Mouse (Mus musculus): ENCODE measurements at regions not wholly inside any gene's neighbourhood (a gene's known extent, or its start where the extent isn't known, plus 50 kb on each side); places are given as distances from the start of the nearest gene placed in this dataset.

DNA sequence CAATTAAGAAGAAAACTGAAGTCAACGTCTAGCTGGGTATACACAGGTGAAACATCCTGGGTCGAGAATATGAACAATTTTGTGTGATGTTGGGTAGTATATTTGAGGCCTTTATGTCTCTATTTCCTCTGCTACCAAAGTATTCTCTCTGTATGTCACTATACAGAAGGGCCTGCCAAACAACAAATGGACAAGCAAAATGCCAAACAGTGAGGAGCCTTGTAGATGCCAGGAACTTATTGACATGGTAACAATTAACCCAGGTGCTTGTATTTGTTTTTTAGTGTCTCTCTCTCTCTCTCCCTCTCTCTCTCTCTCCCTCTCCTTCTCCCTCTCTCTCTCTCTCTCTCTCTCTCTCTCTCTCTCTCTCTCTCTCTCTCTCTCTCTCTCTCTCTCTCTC, 529.1 kb downstream of the Tmem114 start:
- no peak for DNase-seq (ENCODE audit: low spot score in 2 of 2)

DNA sequence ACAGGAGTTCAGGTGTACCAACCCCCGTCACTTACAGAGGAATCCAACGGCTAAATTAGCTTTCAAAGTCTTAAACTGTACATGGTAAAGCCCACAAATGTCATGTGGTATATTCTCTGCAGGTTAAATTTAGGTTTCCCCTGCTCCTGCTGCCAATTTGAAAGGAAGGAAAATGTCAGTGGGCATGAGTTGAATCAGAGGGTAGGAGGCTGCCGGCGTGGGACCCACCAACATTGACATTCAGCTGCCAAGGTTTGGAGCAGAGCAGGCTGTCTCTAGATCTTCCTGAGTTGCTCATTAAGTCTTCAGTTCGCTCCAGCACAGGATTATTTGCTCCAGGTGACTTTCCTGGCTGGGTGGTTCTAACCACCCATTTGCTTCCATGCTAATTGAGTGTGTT, 532.1 kb downstream of the Tmem114 start:
- no peak for DNase-seq (ENCODE audit: low spot score in 2 of 2)

DNA sequence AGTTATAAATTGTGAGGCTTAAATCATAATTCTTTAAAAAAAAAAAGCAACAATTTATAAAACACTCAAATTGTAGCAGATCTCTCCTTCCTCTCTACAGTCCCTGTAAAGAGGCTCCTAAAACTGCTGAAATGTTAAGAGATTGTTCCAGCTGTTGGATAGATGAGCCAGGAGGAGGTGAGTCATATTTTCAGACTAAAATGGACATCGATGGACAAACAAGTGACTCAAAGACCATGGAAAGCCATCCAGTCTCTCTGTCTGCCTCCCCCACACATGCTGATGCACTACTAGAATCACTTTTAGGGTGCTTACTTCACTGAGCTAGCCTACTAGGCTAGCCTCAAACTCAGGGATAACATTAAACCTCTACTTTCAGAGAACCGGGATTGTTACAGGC, 561.5 kb downstream of the Tmem114 start:
- DNase-seq (ENCODE audit: low spot score in 2 of 2), result no peak

DNA sequence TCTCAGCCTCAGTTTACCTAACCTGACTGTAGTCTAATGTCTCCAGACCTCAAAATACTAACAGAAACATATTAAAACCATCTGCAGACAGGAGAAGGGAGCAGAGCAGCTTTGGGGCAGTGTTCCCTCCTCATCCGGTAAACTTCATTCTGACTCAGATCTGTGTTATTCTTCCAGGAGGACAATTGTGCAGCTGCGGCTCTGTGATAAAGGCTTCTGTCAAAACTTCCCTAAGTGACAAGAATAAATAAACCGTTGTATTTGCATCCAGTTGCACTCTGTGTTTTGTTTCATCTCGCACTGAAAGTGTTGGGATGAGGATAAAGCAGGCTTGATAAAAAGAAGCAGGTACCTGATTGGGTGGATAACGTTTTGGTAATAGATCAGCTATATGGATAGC, 585.8 kb downstream of the Tmem114 start:
- DNase-seq (ENCODE audit: low spot score in 2 of 2), result no peak

DNA sequence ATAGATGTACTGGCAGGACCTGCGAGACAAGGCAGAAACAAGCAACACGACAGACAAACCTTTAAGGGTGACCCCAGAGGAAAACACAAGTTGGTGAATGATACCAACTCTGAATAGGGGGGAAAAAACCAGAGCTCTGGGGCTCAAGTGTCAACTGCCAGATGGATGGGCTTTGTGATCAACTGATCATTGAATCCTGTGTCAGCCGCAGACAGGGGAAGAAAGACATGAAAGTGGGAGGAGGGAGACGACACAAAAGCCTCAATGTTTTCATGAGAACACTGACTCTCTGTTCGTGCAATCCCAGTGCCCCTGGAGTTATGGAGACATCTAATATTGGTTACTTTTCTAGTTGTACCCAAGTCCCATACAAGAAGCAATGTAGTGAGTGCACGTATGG, 593.8 kb downstream of the Tmem114 start:
- no peak for DNase-seq (ENCODE audit: low spot score in 2 of 2)

DNA sequence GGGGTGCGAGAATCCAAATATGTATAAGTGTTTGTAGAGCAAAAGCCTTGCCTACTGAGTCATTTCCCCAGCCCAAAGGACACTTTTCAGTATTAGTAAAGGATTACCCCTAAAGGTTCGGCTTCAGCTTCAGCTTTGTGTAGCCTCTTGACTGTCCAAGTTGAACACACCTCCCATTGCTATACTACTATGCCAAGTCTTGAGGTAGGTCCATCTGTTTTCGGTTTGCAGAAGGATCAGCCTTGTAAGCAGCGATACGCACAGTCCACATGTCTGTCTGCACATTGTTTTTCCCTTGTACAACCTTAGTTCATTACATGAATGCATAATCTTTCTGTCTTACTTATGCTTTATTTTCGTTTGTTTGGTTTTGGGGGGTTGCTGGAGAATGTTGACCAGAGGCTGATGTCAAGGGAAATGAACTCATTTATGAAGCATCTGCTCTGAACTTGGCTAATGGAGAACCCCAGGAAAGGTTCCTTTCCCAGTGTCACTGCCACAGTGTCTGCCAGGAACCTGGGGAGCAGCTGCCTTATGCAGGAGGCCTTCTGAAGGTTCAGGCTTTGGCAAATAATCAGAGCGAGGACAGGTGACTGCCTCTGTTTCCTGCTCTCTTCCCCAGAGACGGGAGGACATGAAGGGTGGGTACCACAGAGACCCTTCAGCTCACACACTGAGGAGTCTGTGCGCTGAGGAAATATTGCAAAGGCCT, 594.8 kb downstream of the Tmem114 start:
- DNase-seq (ENCODE audit: low spot score in 2 of 2), result no peak

DNA sequence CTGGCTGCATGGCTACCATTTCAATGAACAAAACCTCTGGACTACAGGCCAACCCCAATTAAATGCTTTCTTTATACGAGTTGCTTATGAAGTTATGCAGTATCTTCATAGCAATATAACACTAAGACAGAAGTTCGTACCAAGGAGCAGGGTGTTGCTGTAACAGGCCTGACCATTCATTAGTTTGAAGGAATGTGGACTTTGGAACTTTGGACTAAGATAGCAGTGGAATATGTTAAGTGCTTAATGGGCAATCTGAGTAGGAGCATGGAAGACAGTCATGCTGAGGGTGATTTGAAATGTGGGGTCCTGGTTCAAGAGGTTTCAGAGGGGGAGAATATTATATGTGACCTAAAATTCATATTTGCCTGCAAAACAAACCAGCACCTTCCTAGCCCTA, 623.8 kb downstream of the Tmem114 start:
- DNase-seq (ENCODE audit: low spot score in 2 of 2), result no peak

DNA sequence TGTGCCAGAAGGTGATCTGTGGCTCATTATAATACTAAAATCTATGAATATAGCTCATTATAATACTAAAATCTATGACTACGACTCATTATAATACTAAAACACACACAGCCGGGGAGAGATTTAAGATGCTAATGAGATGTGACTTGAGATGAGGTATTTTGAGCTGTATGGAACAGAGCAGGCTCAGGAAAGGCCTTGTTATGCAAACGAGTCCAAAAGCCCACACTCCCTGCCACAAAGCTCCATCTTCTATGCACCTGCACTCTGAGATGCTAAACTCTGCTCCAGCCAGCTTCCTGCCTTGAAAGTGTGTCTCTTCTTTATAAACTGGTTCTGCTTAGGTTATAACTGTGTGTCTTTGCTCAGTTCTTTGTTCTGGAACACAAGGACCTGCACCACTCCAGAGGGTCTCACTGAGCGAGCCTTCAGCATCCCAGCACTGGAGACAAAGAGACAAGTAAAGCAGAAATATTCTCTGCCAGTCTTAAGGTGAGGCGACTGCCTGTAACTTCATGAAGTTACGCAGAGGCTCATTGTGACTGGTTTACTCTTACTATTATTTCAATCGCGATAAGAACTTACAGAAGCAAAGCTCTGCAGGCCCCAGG, 627.7 kb downstream of the Tmem114 start:
- DNase-seq (ENCODE audit: low spot score in 2 of 2), result no peak

DNA sequence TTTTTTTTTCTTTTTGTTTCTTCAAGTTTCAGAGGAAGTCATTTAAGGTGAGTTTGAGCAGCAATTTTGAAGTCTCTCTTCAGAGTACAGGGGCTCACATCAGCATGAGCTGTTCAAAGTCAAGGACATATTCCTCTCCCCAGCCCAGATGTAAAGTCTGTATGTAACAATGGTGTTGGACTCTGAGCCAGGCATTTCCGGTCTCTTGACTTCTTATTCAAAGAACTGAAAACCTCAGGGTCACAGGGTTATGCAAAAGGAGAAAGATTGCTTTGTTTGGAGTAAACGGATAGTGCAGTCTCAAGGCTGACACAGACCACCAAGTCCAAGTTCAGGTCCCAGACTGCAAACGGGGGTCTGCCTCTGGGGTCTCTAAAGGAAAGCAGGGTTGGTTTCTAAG, 629.4 kb downstream of the Tmem114 start:
- DNase-seq (ENCODE audit: low spot score in 2 of 2), result no peak

DNA sequence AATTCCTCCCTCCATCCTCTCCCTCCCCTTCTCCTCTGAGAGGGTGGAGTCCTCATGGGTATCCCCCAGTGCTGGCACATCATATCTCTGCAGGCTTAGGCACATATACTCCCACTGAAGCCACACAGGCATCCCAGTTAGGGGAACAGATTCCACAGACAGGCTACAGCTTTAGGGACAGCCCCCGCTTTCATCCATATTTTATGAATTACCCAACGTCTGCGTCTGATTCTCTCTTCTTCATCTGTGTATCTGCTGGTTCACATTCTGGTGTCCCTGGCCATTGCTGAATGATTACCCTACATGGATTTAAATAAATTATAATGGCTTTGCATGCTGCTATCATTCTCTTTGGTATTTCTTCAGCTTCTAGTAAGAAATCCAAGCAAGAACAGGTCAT, 632.4 kb downstream of the Tmem114 start:
- peak in 1 of 2 experiments; percentile 54 for DNase-seq (ENCODE audit: low spot score in 2 of 2)

DNA sequence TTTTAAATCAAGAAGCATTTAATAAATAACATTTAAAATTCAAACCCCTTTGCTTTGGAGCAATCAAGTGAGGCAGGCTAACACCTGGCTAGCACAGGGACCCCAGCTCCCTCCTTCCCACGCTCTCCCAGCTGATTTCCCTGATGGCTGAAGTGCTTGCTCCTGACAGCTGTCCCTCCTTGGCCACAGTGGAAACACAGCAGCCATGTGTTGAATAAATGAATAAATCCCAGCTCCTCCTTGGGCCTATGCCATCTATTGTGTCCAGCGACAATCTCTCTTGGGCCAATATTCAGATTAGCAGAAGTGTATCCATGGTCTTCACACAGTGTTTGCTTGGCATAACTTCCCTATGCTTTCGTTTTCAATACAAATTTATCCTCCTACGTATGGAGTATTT, 634.7 kb downstream of the Tmem114 start:
- DNase-seq (ENCODE audit: low spot score in 2 of 2), result peak in 1 of 2 experiments; percentile 15

DNA sequence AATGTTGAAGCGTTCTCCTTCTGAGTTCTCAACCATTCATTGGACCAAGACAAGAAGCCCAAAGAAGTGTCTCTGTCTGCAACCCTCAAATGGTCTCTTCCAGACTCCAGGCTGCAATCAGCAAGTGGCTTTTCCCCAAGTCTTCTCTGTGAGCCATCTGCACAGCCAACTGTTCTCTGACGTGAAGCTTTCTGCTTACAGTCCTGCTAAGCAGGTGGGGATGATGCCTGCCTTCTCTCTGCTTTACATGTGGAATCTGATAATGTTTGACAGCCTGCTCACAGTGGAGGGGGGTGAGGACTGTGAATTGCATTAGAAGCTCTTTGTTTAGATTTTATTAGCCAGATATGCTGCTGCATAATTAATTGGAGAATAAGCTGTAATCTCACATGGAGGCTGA, 636.7 kb downstream of the Tmem114 start:
- peak; percentile 62 to 82 for DNase-seq (ENCODE audit: low spot score in 2 of 2)

DNA sequence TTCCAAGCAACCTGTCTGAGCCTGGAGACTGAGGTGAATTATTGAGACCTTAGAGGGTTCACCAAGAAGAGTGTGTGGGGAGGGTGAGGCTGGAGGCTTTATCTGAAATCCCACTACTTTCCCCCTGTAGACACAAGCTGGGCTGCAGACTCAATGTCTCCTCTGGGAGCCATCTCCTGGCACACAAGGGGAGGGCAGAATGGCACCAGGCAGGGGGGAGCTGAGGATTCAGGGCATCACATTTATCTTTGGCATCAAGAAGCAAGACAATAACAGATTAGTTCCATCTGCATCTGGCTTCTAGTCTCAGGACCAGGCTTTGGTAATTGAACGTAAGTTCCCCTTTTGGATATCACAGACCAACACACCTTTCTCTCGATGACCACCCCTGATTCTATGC, 643.4 kb downstream of the Tmem114 start:
- DNase-seq (ENCODE audit: low spot score in 2 of 2), result no peak

DNA sequence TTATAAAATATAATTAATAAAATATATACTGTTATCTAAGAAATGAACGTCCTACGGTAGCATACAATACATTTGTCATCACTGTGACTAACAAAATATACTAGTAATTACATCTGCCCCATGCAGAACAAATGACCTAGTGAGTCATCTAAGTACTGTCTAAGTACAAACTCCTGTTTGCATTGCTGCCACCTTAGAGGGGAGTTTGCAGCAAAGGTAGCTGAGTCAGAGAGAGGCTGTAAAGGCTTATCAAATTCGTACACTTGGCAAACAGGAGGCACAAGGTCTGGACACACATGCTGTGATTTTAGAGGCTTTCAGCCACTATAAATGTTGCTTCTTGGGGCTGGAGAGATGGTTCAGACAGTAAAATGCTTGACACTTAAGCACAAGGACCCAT, 649.3 kb downstream of the Tmem114 start:
- no peak for DNase-seq (ENCODE audit: low spot score in 2 of 2)

DNA sequence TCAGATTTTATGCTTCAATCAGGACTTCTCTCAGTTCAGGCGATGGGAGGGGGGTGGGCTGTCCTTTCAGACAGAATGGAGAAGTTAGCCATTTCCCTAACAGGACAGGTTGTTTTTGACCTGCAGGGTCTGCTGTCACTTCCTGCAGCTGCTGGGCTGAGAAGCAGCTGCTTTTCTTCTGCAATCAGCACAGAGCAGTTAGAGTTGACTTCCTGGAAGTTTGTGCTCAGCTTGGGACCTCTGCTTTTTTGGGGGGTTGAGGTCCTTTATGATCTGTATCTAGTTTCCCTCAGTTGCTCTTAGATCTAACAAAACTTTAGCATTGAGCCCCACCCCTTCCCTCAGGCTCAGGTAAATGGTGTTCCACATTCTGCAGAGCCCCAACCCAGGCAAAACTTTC, 656.5 kb downstream of the Tmem114 start:
- no peak for DNase-seq (ENCODE audit: low spot score in 2 of 2)

DNA sequence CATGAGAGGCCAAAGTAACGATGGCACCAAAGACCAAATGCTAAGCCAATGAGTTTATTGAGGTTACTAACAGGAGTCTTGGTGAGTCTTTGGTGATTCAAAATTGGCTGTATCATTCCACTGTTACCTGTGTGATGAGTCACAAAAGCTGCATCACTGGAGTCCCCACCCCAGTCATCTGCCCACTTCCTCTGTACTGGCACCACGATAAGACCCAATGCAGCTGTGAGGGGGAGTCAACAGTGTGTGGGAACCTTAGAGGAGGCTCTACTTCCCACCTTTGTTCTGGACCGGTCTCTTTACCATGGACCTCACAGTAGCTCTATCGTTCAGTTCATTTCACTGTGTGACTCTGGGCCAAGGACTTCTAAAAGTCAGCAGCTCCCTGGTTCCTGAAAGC, 657.2 kb downstream of the Tmem114 start:
- DNase-seq (ENCODE audit: low spot score in 2 of 2), result no peak

DNA sequence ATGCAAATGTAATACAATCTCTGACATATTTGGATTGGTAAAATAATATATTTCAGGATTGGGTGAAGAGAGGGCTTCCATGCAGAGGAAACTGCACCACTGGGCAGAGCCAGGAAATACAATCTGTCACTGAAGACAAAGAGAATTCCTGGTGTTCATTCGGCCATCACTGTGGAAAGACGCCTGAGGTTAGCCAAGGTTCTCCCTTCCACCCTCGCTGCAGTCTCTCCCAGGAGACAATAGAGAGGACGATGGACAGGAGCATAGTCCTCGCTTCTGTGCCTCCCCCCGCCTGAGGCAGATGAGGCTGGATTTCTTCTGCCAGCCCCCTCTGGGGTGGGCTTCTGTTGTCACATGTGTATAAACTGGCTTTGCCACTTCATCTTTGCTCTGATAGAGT, 660.6 kb downstream of the Tmem114 start:
- no peak for DNase-seq (ENCODE audit: low spot score in 2 of 2)

DNA sequence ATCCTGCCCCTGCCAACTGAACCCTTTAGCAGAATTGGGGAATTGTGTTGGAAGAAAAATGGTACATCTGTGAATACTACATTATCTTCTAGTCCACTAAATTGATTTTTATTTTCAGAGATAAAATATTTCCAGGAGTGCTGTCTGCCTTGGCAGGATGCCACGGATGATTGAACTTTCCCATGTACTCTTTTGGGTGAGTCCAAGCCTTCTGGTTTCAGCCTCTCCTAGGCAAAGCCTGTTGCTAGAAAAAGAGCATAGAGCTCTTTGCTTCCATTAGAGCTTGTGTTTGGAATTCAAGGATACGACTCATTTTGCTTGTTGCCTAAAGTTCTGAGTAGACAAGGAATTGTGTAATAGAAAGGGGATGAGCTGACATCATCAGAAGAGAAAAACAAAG, 696.8 kb downstream of the Tmem114 start:
- peak in 1 of 2 experiments; percentile 31 for DNase-seq (ENCODE audit: low spot score in 2 of 2)

DNA sequence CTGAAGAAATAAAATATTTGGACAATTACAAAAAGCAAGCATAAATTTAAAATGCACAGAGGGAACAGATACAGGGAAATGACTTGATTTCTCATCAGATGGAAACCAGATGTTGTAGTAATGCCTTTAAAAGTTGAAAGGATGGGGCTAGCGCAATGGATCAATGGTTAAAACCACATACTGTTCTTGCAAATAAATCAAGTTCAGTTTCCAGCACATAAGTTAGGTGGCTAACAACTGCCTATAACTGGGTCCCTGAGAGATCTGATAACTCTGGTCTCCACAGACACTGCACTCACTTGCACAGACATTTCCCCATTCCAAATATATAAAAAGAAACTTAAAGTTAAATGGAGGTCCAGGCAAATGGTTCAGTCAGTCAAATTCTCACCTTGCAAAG, 699.7 kb downstream of the Tmem114 start:
- DNase-seq (ENCODE audit: low spot score in 2 of 2), result no peak

DNA sequence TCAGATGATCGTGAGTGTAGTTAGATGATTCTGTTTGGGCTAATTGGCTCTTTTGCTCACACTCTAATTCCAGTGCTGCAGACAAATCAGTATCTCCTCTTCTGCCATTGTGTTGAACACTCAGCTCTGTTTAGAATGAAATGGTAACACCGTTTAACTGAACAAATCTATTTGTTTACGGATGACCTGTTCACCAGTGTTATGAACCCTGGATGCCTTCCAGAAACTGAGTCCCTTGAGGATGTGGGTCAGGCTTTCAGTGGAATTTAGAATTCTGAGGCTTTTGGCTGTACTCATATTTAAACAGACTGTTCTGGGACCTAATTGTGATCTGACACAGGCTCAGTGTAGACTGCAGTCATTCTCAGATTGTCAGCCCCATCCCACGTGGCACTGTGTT, 723.5 kb downstream of the Tmem114 start:
- DNase-seq (ENCODE audit: low spot score in 2 of 2), result no peak

DNA sequence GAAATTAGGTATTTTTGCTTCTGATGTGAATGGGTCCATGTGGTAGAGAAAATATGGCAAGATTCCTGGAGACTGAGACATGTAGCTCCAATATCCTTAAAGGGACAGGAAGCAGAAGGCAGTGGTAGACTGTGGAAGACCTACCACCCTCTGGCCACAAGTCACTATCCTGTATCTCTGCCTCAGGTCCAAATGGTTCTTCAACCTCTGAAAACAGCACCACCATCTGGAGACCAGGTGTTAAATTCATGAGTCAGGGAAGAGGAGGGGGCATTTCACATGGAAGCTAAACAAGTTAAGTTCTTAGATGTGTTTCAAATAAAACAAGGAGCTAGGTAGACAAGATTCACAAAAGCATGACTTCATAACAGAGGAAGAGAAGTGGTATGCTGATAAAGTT, 739.5 kb downstream of the Tmem114 start:
- DNase-seq (ENCODE audit: low spot score in 2 of 2), result no peak

DNA sequence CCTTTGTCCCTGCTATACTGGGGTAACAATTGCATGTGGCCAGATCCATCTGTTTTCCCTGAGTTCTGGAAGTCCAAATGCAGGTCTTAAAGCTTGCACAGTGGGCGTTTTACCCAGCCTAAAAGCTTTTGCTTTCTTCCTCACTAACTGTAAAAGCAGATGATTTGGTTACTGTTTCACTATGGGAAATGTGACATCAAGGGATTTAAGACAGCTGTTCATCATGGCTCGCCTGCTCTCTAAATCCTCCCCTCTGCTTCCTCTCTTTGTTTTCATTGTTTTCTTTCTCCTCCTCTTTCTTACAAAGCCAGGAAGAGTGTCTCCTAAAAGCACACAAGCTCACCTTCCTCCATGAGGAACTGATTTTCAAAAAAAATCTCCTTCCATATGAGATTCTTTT, 758.8 kb downstream of the Tmem114 start:
- DNase-seq (ENCODE audit: low spot score in 2 of 2), result no peak

DNA sequence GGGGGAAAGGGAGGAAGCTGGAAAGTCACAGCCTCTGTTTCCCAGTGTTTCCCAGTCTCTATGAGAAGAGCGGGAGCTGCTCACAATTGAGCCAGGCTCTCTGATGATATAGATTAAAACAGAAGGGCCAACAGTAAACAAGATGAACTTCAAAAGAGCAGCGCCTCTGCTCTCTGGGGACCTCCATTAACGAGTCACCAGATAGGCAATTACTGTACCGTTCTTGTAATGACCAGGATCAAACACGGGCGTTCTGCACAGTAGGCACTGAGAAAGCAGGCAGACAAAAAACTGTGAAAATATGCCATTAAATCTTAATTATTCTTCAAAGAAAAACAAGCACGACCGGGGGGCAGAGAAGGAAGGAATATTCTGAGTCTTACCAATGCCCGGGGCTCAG, 766.8 kb downstream of the Tmem114 start:
- DNase-seq (ENCODE audit: low spot score in 2 of 2), result no peak
